Mouse (Mus musculus) CH12.LX (cell line): ENCODE data around the gene Irgc1. TPM values are rescaled to one million over a fixed set of nuclear protein-coding genes. Genes with fewer than 3 reads are reported as not detected.

ENCODE experiments used
- DNase-seq: peaks from one replicate; pipeline ENCODE4 v3.0.0-alpha.2; 2013; ENCODE audit errors: extremely low read depth
- H3K27ac ChIP-seq: 2 replicates; pipeline ENCODE4 v1.5.1; 2012; ENCODE audit warnings: low read depth, mild to moderate bottlenecking, control low read depth, moderate library complexity; ENCODE audit not compliant: insufficient read depth
- H3K27me3 ChIP-seq: replicated peaks from 2 replicates; pipeline ENCODE3; 2012; ENCODE audit warnings: inconsistent platforms
- H3K36me3 ChIP-seq, 2 experiments: replicated peaks in 1 of 2; 2 replicates each; pipeline versions ENCODE3 to v1.6.1; 2012; ENCODE audit warnings: inconsistent platforms in 1 of 2, low read length in 1 of 2, mild to moderate bottlenecking in 1 of 2, mixed read lengths in 1 of 2, moderate library complexity in 1 of 2; ENCODE audit not compliant: control insufficient read depth in 1 of 2, insufficient read depth in 1 of 2
- H3K4me1 ChIP-seq, 2 experiments: 2 replicates each; pipeline ENCODE4 v1.6.1; 2012; ENCODE audit warnings: inconsistent platforms in 1 of 2, moderate library complexity in 1 of 2; ENCODE audit not compliant: insufficient read depth in 2 of 2, control insufficient read depth in 1 of 2
- H3K4me2 ChIP-seq: 2 replicates; pipeline ENCODE4 v1.6.1; 2012; ENCODE audit warnings: low read depth, mild to moderate bottlenecking, control low read depth; ENCODE audit not compliant: poor library complexity, insufficient read depth, severe bottlenecking
- H3K4me3 ChIP-seq, 3 experiments: fragments of 150-350 bp in 1 of 3; sonication (generic) in 1 of 3; replicated peaks in 1 of 3; 2 replicates each; pipeline versions ENCODE3 to v1.5.1; 2011 to 2012; ENCODE audit warnings: low read depth in 2 of 3, low read length in 2 of 3, mild to moderate bottlenecking in 2 of 3, moderate library complexity in 2 of 3, control low read depth in 1 of 3, improper control_type of control experiment in 1 of 3, inconsistent platforms in 1 of 3, mixed read lengths in 1 of 3; ENCODE audit not compliant: poor library complexity in 1 of 3
- H3K79me2 ChIP-seq: replicated peaks from 2 replicates; pipeline ENCODE4 v1.6.1; 2012; ENCODE audit warnings: mild to moderate bottlenecking, moderate library complexity; ENCODE audit not compliant: control insufficient read depth, poor library complexity, insufficient read depth, severe bottlenecking; ENCODE audit errors: extremely low read depth
- H3K9ac ChIP-seq: 2 replicates; pipeline ENCODE4 v1.6.1; 2012; ENCODE audit warnings: low read depth, mild to moderate bottlenecking, control low read depth, moderate library complexity; ENCODE audit not compliant: insufficient read depth
- H3K9me3 ChIP-seq: replicated peaks from 2 replicates; pipeline ENCODE3; 2012; ENCODE audit warnings: low read length, inconsistent platforms, mixed read lengths
- CHD1 ChIP-seq: IDR thresholded peaks from 2 replicates; pipeline ENCODE4 v1.6.1; 2012; ENCODE audit warnings: low read depth, low read length, improper control_type of control experiment, inconsistent platforms
- CTCF ChIP-seq, 2 experiments: IDR thresholded peaks in 1 of 2; conservative IDR thresholded peaks in 1 of 2; 2 replicates each; pipeline ENCODE4 v1.5.1; 2011 to 2012; ENCODE audit warnings: low read depth in 2 of 2, low read length in 2 of 2, improper control_type of control experiment in 1 of 2, inconsistent platforms in 1 of 2, mild to moderate bottlenecking in 1 of 2, moderate library complexity in 1 of 2
- EP300 ChIP-seq: IDR thresholded peaks from 2 replicates; pipeline ENCODE4 v1.6.1; 2011; ENCODE audit warnings: low read length, improper control_type of control experiment
- ETS1 ChIP-seq: conservative IDR thresholded peaks from 2 replicates; pipeline ENCODE4 v1.6.1; 2012; ENCODE audit warnings: low read depth, mild to moderate bottlenecking, inconsistent platforms, low read length, improper control_type of control experiment, moderate library complexity
- IRF4 ChIP-seq: IDR thresholded peaks from 2 replicates; pipeline ENCODE4 v1.6.1; 2014; ENCODE audit warnings: low read depth, mild to moderate bottlenecking, inconsistent platforms, low read length, improper control_type of control experiment
- JUN ChIP-seq: IDR thresholded peaks from 2 replicates; pipeline ENCODE4 v1.6.1; 2011; ENCODE audit warnings: low read depth, mild to moderate bottlenecking, low read length, improper control_type of control experiment, moderate library complexity; ENCODE audit not compliant: insufficient read depth
- JUND ChIP-seq: conservative IDR thresholded peaks from 2 replicates; pipeline ENCODE4 v1.6.1; 2011; ENCODE audit warnings: low read depth, low read length, improper control_type of control experiment
- MAFK ChIP-seq: IDR thresholded peaks from 2 replicates; pipeline ENCODE4 v1.6.1; 2011; ENCODE audit warnings: low read length, improper control_type of control experiment; ENCODE audit not compliant: insufficient replicate concordance
- MAZ ChIP-seq: IDR thresholded peaks from 2 replicates; pipeline ENCODE4 v1.6.1; 2012; ENCODE audit warnings: low read depth, mild to moderate bottlenecking, inconsistent platforms, low read length, improper control_type of control experiment, moderate library complexity
- MXI1 ChIP-seq: IDR thresholded peaks from 2 replicates; pipeline ENCODE4 v1.6.1; 2011; ENCODE audit warnings: mild to moderate bottlenecking, low read depth, low read length, improper control_type of control experiment
- MYC ChIP-seq: IDR thresholded peaks from 2 replicates; pipeline ENCODE4 v1.6.1; 2011; ENCODE audit warnings: low read depth, mild to moderate bottlenecking, improper control_type of control experiment, low read length
- NELFE ChIP-seq: IDR thresholded peaks from 2 replicates; pipeline ENCODE4 v1.6.1; 2011; ENCODE audit warnings: low read depth, low read length, improper control_type of control experiment
- NRF1 ChIP-seq: IDR thresholded peaks from 2 replicates; pipeline ENCODE4 v1.6.1; 2014; ENCODE audit warnings: low read depth, mild to moderate bottlenecking, inconsistent platforms, low read length, improper control_type of control experiment, moderate library complexity
- PAX5 ChIP-seq: IDR thresholded peaks from 2 replicates; pipeline ENCODE4 v1.6.1; 2012; ENCODE audit warnings: low read length, inconsistent platforms, mixed read lengths
- RCOR1 ChIP-seq: conservative IDR thresholded peaks from 2 replicates; pipeline ENCODE4 v1.6.1; 2012; ENCODE audit warnings: low read depth, mild to moderate bottlenecking, inconsistent platforms, low read length, improper control_type of control experiment
- TBP ChIP-seq: conservative IDR thresholded peaks from 2 replicates; pipeline ENCODE4 v1.6.1; 2011; ENCODE audit warnings: low read depth, low read length, improper control_type of control experiment
- ZKSCAN1 ChIP-seq: IDR thresholded peaks from 2 replicates; pipeline ENCODE4 v1.6.1; 2012; ENCODE audit warnings: low read depth, inconsistent platforms, low read length, improper control_type of control experiment, borderline replicate concordance
- ZNF384 ChIP-seq: IDR thresholded peaks from 2 replicates; pipeline ENCODE4 v1.6.1; 2012; ENCODE audit warnings: low read depth, low read length, improper control_type of control experiment, inconsistent platforms
- dilution Hi-C: fragments of 300-500 bp; cut with MboI; formaldehyde crosslinking; loops from 2 replicates; pipeline ENCODE4 v1.14.3; 2020; ENCODE audit warnings: low sequenced_read_pairs; ENCODE audit not compliant: extremely low pct_unique_long_range_greater_than_20kb, extremely low pct_ligation_motif_present
- in situ Hi-C: fragments of 300-500 bp; cut with MboI; formaldehyde crosslinking; loops from 3 replicates; pipeline ENCODE4 v1.14.3; 2019; ENCODE audit warnings: low sequenced_read_pairs, low pct_ligation_motif_present, low pct_unique_long_range_greater_than_20kb, mixed read lengths
- polyA plus RNA-seq: library from polyadenylated mRNA; unstranded; fragments of >175 nt; gene quantifications from 2 replicates; pipeline ENCODE4 v1.2.1, GENCODE M21; 2012; ENCODE audit warnings: low read depth; ENCODE audit not compliant: insufficient read length
- total RNA-seq, 2 experiments: library from RNA; depleted of rRNA; stranded (reverse); fragments of 300-350 nt in 1 of 2; fragments of >200 nt in 1 of 2; gene quantifications; 2 replicates each; pipeline ENCODE4 v1.2.3; 2012 to 2014

The Irgc1 gene
- total and polyA plus RNA-seq, 3 experiments: not detected

GRCm38 (mm10) chr7:24459843-24460242, 7.7 kb upstream of the Irgc1 start:
- no peak overlapping the region for H3K4me2 ChIP-seq

GRCm38 (mm10) chr7:24459440-24459839, 7.3 kb upstream of the Irgc1 start:
- DNase-seq: no peak
- Histone ChIP-seq H3K27ac (no peak overlapping the region), H3K4me3 (no peak overlapping the region), H3K79me2 (no peaks in the 10 kb centered on the region), H3K27me3 (peaks cover 57% of the 10 kb centered on the region), H3K4me1 (peaks cover 10 to 15% of the 10 kb centered on the region in 2 experiments; a peak in 3 of 4 replicates), H3K36me3 (no peaks in the 10 kb centered on the region), H3K9ac (no peak overlapping the region), H3K4me2 (no peak overlapping the region), H3K9me3 (no peaks in the 10 kb centered on the region)
- in situ Hi-C loops: no loop called here
- TF ChIP-seq ZKSCAN1 (no peak), JUN (no peak), TBP (no peak), NRF1 (no peak), RCOR1 (no peak), MAZ (no peak), CTCF (conservative IDR thresholded peaks at IDR 0.05 in 1 of 2, IDR thresholded peaks at IDR 0.05 in 1 of 2; ENCODE audit: low read depth in 2 of 2, low read length in 2 of 2) (no peak), PAX5 (no peak), JUND (no peak), CHD1 (no peak), IRF4 (no peak), ZNF384 (no peak), ETS1 (no peak), MYC (no peak), MXI1 (no peak), EP300 (no peak), NELFE (no peak), MAFK (no peak)
- dilution Hi-C loops: no loop called here

More at GRCm38 (mm10) chr7:24459843-24460242, 7.7 kb upstream of the Irgc1 start:
- Histone ChIP-seq H3K27me3 (peaks cover 59% of the 10 kb centered on the region), H3K9me3 (no peaks in the 10 kb centered on the region), H3K27ac (no peak overlapping the region), H3K9ac (no peak overlapping the region), H3K79me2 (no peaks in the 10 kb centered on the region), H3K4me1 (peaks cover 10 to 15% of the 10 kb centered on the region in 2 experiments; a peak in 3 of 4 replicates), H3K36me3 (no peaks in the 10 kb centered on the region), H3K4me3 (no peak overlapping the region)
- dilution Hi-C loops: no loop called here
- no peak for DNase-seq
- in situ Hi-C loops: no loop called here
- TF ChIP-seq IRF4 (no peak), EP300 (no peak), JUND (no peak)
